Mouse (Mus musculus): ENCODE results near the gene Spock2.

DNA sequence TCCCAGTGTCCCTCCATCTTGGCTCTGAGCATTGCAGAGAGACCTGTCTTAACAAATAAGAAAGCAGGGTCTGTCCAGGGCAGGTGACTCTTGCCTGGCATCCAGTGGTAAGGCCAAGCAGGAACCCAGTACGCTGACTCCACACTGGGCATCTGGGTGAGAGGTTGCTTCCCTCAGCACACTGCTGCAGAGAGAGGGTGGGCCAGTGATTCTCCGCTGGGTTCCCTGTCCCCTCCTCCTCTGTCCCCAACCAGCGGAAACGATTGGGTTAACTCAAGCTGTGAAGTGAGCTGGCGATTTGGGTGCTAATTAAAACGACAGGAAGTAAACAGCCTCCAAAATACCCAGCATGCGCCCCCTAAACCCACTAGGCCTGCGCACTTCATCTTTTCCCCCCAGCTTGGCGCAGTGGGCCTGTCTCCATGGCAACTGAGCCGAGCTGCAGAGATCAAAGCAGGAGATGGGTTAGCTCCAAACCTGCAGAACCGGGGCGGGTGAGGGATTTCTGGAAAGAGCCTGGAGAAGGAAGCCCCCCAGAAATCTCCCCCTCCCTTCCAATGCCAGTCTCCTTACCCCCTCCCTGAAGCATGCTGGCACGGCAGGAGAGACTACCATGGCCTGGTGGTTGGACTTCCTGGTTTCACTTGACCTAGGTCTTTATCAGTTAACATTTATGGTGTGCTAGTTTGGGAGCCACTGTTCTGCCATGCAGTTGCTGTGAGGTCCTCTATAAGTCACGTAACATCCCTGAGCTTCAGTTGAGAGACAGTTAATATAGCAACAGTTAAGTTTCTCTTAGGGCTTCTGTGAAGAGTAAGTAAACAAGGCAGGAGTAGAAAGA lies 9.5 kb downstream of the Spock2 start:
- TF ChIP-seq EP300 (IDR thresholded peaks at IDR 0.05; ENCODE audit: low read depth): no peak
- no peak for TF ChIP-seq CTCF (IDR thresholded peaks at IDR 0.05; ENCODE audit: low read depth)
